Mouse (Mus musculus) stomach, postnatal 0 days (tissue): Measurements from ENCODE around the gene Aldh2. TPM values are rescaled to one million over a fixed set of nuclear protein-coding genes. Genes with fewer than 3 reads are reported as not detected.
A peak's percentile ranks its signal among the peaks of the same experiment; 100 is the strongest.

ENCODE experiments used
- ATAC-seq: fragments of 200-750 bp; cut with Nextera tagmentation; 2 replicates; pipeline ENCODE4 v1.8.0; 2017; ENCODE audit not compliant: low FRiP score, low TSS enrichment
- DNase-seq: peaks from one replicate; pipeline ENCODE4 v3.0.0-alpha.2; 2016; ENCODE audit warnings: low spot score
- H3K27ac ChIP-seq: fragments of 300-500 bp; sonication (generic); replicated peaks from 2 replicates; pipeline ENCODE4 v1.5.1; 2014; ENCODE audit warnings: mild to moderate bottlenecking, control low read depth
- H3K27me3 ChIP-seq: fragments of 300-500 bp; sonication (generic); 2 replicates; pipeline ENCODE4 v1.6.1; 2014; ENCODE audit warnings: low read length; ENCODE audit not compliant: control insufficient read depth, insufficient read depth
- H3K36me3 ChIP-seq: fragments of 300-500 bp; sonication (generic); 2 replicates; pipeline ENCODE4 v1.6.1; 2014; ENCODE audit warnings: low read length, mixed read lengths; ENCODE audit not compliant: control insufficient read depth, insufficient read depth
- H3K4me1 ChIP-seq: fragments of 300-500 bp; sonication (generic); replicated peaks from 2 replicates; pipeline ENCODE4 v1.6.1; 2014; ENCODE audit warnings: antibody characterized with exemption; ENCODE audit not compliant: control insufficient read depth, insufficient read depth
- H3K4me2 ChIP-seq: fragments of 300-500 bp; sonication (generic); replicated peaks from 2 replicates; pipeline ENCODE4 v1.6.1; 2014; ENCODE audit warnings: low read depth, mild to moderate bottlenecking, control low read depth, moderate library complexity
- H3K4me3 ChIP-seq: fragments of 300-500 bp; sonication (generic); 2 replicates; pipeline ENCODE4 v1.5.1; 2014; ENCODE audit warnings: low read depth, low read length, control low read depth
- H3K9ac ChIP-seq: fragments of 300-500 bp; sonication (generic); 2 replicates; pipeline ENCODE4 v1.6.1; 2014; ENCODE audit warnings: mild to moderate bottlenecking, low read length, control low read depth, mixed read lengths
- H3K9me3 ChIP-seq: fragments of 300-500 bp; sonication (generic); 2 replicates; pipeline ENCODE4 v1.6.1; 2016; ENCODE audit warnings: low read length; ENCODE audit not compliant: control insufficient read depth
- CTCF ChIP-seq: IDR thresholded peaks from 2 replicates; pipeline ENCODE4 v1.5.1; 2016; ENCODE audit warnings: antibody characterized with exemption, low read depth, mild to moderate bottlenecking, moderate library complexity
- EP300 ChIP-seq: optimal IDR thresholded peaks from 2 replicates; pipeline ENCODE3; 2016; ENCODE audit warnings: antibody characterized with exemption
- WGBS: fragments of 180-500 bp; shearing (Covaris S2); extraction: QIAGEN DNeasy Blood & Tissue Kit; methylation state at CpG from one replicate; pipeline ENCODE4 v1.1.7; 2014; 5-methylcytosine and 5-hydroxymethylcytosine counted together
- polyA plus RNA-seq: library from polyadenylated mRNA; unstranded; fragments of >200 nt; fragmentation: Nextera tagmentation; extraction: Ambion mirVana; gene quantifications from 2 replicates; pipeline ENCODE4 v1.2.1, GENCODE M21; 2015

The Aldh2 gene
- polyA plus RNA-seq, 1 experiment from 2014 or later: 136 TPM

GRCm38 (mm10) chr5:121583765-121584501 is 9.7 kb downstream of the Aldh2 start:
- H3K36me3 ChIP-seq: peaks cover 13% of the 10 kb centered on the region
- peak; percentile 95 for ATAC-seq
- H3K27ac ChIP-seq: peak overlapping the region; percentile 81
- TF ChIP-seq EP300: no peak
- TF ChIP-seq CTCF: peak; percentile 92
- H3K9ac ChIP-seq: no peak overlapping the region
- no peaks in the 10 kb centered on the region for H3K9me3 ChIP-seq
- 43% methylated on average over 12 of the region's 12 CpGs for WGBS
- H3K4me1 ChIP-seq: peaks cover 6% of the 10 kb centered on the region
- H3K4me3 ChIP-seq: no peak overlapping the region; the same call in 1 of the 2 replicates
- DNase-seq: peak; percentile 97
- no peaks in the 10 kb centered on the region for H3K27me3 ChIP-seq
- H3K4me2 ChIP-seq: peak overlapping the region; percentile 31

- Histone ChIP-seq H3K27me3 (no peaks in the 10 kb centered on the region), H3K4me3 (no peak overlapping the region), H3K9me3 (no peaks in the 10 kb centered on the region), H3K9ac (no peak overlapping the region), H3K27ac (no peak overlapping the region), H3K36me3 (peaks cover 13% of the 10 kb centered on the region), H3K4me2 (no peak overlapping the region), H3K4me1 (peaks cover 6% of the 10 kb centered on the region)
- 88% methylated on average over 8 of the region's 8 CpGs for WGBS
- ATAC-seq (no peak), DNase-seq (no peak)
- TF ChIP-seq EP300 (no peak), CTCF (no peak)
Observed at GRCm38 (mm10) chr5:121581945-121582344, 11.7 kb downstream of the Aldh2 start.

- no peaks in the 10 kb centered on the region for H3K27me3 ChIP-seq
- DNase-seq (no peak), ATAC-seq (no peak)
- H3K4me2 ChIP-seq: no peak overlapping the region
- H3K9me3 ChIP-seq: no peaks in the 10 kb centered on the region
- H3K9ac ChIP-seq: no peak overlapping the region
- H3K27ac ChIP-seq: no peak overlapping the region
- H3K4me3 ChIP-seq: no peak overlapping the region
- TF ChIP-seq EP300: no peak
- TF ChIP-seq CTCF: no peak
- no peaks in the 10 kb centered on the region for H3K4me1 ChIP-seq
- WGBS: 79% methylated on average over 11 of the region's 11 CpGs
- H3K36me3 ChIP-seq: peaks cover 13% of the 10 kb centered on the region
Observed at GRCm38 (mm10) chr5:121576927-121577488, 16.6 kb downstream of the Aldh2 start.

GRCm38 (mm10) chr5:121575867-121576266 is 17.8 kb downstream of the Aldh2 start:
- H3K27me3 ChIP-seq: no peaks in the 10 kb centered on the region
- no peak for DNase-seq
- no peak overlapping the region for H3K4me3 ChIP-seq
- H3K4me2 ChIP-seq: no peak overlapping the region
- H3K4me1 ChIP-seq: no peaks in the 10 kb centered on the region
- no peak overlapping the region for H3K27ac ChIP-seq
- H3K9me3 ChIP-seq: no peaks in the 10 kb centered on the region
- ATAC-seq: no peak
- H3K9ac ChIP-seq: no peak overlapping the region
- WGBS: 92% methylated on average over 11 of the region's 11 CpGs
- TF ChIP-seq CTCF (no peak), EP300 (no peak)
- peaks cover 13% of the 10 kb centered on the region for H3K36me3 ChIP-seq

GRCm38 (mm10) chr5:121574145-121574544 is 19.5 kb downstream of the Aldh2 start:
- no peak overlapping the region for H3K4me2 ChIP-seq
- 91% methylated on average over 13 of the region's 13 CpGs for WGBS
- H3K36me3 ChIP-seq: peaks cover 5% of the 10 kb centered on the region
- H3K27ac ChIP-seq: no peak overlapping the region
- no peak overlapping the region for H3K9ac ChIP-seq
- H3K9me3 ChIP-seq: no peaks in the 10 kb centered on the region
- no peaks in the 10 kb centered on the region for H3K27me3 ChIP-seq
- no peaks in the 10 kb centered on the region for H3K4me1 ChIP-seq
- TF ChIP-seq CTCF: no peak
- no peak for TF ChIP-seq EP300
- H3K4me3 ChIP-seq: no peak overlapping the region
- DNase-seq: no peak
- no peak for ATAC-seq

- Histone ChIP-seq H3K27ac (no peak overlapping the region), H3K27me3 (no peaks in the 10 kb centered on the region), H3K9me3 (no peaks in the 10 kb centered on the region), H3K9ac (no peak overlapping the region), H3K36me3 (peaks cover 4% of the 10 kb centered on the region), H3K4me1 (no peaks in the 10 kb centered on the region), H3K4me3 (no peak overlapping the region), H3K4me2 (no peak overlapping the region)
- ATAC-seq (no peak), DNase-seq (no peak)
- TF ChIP-seq EP300: no peak
- TF ChIP-seq CTCF: no peak
- 76% methylated on average over 1 of the region's 1 CpGs for WGBS
Observed at GRCm38 (mm10) chr5:121570787-121571186, 22.8 kb downstream of the Aldh2 start.
